Mouse (Mus musculus) Patski (cell line): Measurements from ENCODE around the gene Col4a1. TPM values are rescaled to one million over a fixed set of nuclear protein-coding genes. Genes with fewer than 3 reads are reported as not detected.
A peak's percentile ranks its signal among the peaks of the same experiment; 100 is the strongest.

ENCODE experiments used
- ATAC-seq: fragments of 100-300 bp; one replicate; pipeline ENCODE4 v1.8.0; 2021
- CTCF ChIA-PET: fragments of 350-600 bp; sonication (Branson Sonifier 250); formaldehyde crosslinking; loops from one replicate; lab custom pipeline; 2022; ENCODE audit warnings: inconsistent platforms; lab: Charles Lee
- POLR2A ChIA-PET: fragments of 350-600 bp; sonication (Branson Sonifier 250); formaldehyde crosslinking; loops from one replicate; lab custom pipeline; 2022; ENCODE audit warnings: antibody characterized with exemption, inconsistent platforms; lab: Charles Lee
- DNase-seq: peaks from one replicate; pipeline ENCODE4 v3.0.0-alpha.2; 2011; ENCODE audit warnings: low read depth, low spot score
- H3K27me3 ChIP-seq: fragments of 371-371 bp; one replicate; pipeline ENCODE4 v1.5.1; 2021
- CTCF ChIP-seq: fragments of 100-300 bp; IDR thresholded peaks from one replicate; pipeline ENCODE4 v1.5.1; 2021
- in situ Hi-C: fragments of 300-500 bp; cut with MboI; formaldehyde crosslinking; loops from 3 replicates; pipeline ENCODE4 v1.11.1; 2018; ENCODE audit warnings: low pct_unique_long_range_greater_than_20kb, mixed read lengths
- polyA plus RNA-seq: library from polyadenylated mRNA; unstranded; gene quantifications from one replicate; pipeline ENCODE4 v1.2.3, GENCODE M21; 2021

The Col4a1 gene
- polyA plus RNA-seq, 1 experiment from 2014 or later: 336 TPM

DNA sequence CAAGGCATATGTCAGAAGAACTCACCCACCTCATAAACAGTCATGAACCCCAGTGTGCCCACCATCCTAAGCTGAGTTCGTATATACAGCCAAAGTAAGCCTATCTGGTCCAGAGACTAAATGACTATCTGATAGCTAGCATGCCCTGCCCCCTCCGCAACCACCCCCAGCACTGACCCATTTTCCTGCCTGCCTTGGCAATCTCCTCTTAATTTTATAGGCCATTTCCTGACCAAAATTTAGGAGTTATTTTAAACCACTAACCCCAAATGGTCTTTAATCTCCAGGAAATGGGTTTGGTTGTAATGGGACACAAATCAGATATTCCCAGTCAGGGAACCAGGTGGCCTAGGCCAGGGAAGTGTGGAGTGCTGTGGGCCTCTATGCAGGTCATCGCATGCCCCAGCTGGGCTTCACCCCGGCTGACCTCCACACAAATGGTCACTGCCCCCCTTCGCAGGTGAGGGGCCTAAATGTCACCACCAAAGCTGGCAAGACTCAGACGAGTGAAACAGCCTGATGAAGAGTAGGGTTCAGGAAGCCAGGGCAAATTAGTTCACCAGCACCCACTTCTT lies 8.5 kb downstream of the Col4a1 start:
- no peak for ATAC-seq
- no peak for TF ChIP-seq CTCF
- no peak for DNase-seq
- ChIA-PET CTCF (interaction anchor here (1.0 kb wide), 1 partner anchor 51 kb away, joined by 4 read pairs; no protein-coding TSS in a partner anchor), POLR2A (interaction anchor here (1.0 kb wide), 1 partner anchor 42 kb away, joined by 3 read pairs; no protein-coding TSS in a partner anchor)
- in situ Hi-C loops: no loop called here
- H3K27me3 ChIP-seq: no peaks in the 10 kb centered on the region

DNA sequence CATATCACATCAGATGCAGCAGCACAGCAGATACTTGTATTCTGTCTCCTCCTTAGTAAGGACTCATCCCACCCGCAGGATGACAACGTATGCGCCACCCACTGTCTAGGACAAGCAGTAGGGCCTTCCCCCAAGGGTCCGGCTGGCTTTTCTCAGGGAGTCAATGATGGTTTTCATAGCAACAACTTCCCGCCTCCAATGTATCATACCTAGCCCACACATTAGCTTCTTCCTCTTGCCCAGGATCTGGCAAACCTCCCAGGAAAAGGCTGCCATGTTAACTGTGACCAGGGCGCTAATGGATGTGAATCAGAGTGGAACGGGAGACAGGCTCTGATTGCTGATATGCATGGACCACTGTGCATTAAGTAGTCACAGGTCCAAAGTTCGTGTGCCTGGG lies 12.2 kb downstream of the Col4a1 start:
- CTCF ChIA-PET: no interaction called here

DNA sequence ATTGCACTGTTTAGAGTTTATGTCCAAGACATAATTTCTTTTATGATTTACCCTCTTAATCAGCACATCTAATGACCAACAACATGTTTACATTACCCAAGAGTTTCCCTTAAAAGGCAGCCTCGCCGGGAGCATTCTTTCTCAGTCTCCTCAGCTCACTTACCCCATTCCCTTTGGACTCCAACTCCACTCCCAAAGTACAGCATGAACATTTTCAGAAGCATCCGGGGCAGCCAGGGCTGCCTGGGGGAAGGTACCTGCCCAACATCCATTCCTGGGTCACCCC lies 13.4 kb downstream of the Col4a1 start:
- DNase-seq: no peak
- in situ Hi-C loops: no loop called here
- ChIA-PET POLR2A (interaction anchor here (1.0 kb wide), 1 partner anchor 13 kb away, joined by 3 read pairs; no protein-coding TSS in a partner anchor), CTCF (interaction anchor here (0.7 kb wide), 1 partner anchor 103 kb away, joined by 3 read pairs; no protein-coding TSS in a partner anchor)
- H3K27me3 ChIP-seq: no peaks in the 10 kb centered on the region
- no peak for TF ChIP-seq CTCF
- ATAC-seq: no peak

More for the DNA sequence above, 12.2 kb downstream of the Col4a1 start:
- POLR2A ChIA-PET: no interaction called here
- H3K27me3 ChIP-seq: no peaks in the 10 kb centered on the region
- in situ Hi-C loops: no loop called here
- ATAC-seq (no peak), DNase-seq (no peak)
- TF ChIP-seq CTCF: no peak

DNA sequence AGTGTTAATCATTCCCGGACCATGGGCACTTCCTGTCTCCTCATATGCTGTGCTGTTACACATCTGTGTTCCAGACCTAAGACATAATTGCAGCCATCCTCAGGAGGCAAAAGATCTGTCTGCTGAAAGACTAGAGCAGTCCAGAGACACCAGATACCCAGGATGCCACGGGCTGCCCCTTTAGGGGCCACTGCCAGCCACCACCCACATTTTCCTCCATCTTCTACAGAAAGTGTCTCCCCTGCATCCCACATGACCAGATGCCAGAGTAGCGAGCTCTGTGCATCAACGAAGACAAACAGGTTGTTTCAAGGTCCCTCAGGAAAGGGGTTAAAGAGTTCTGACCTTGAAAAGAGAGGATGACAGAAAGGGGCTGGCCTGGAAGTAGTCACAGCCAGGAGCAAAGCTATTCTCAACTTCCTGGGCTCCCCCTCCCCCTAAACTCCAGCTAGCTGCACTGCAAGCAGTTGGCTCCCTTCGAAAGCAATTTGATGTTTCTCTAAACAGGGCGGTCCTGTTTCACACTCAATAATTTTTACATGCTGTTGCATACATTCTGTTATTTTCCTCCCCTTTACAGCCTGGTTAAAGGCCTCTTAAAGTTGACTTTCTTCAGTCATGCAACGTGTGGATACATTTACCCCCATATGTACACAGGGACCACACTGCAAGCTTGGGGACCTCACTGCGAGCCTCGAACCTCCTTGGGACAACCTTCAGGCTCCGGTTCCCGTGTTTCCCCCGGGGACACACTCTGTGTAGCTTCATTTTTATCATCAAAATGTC lies 13.9 kb downstream of the Col4a1 start:
- H3K27me3 ChIP-seq: no peaks in the 10 kb centered on the region
- in situ Hi-C loops: no loop called here
- DNase-seq (no peak), ATAC-seq (peak; percentile 18)
- ChIA-PET CTCF (interaction anchor here (0.7 kb wide), 1 partner anchor 104 kb away, joined by 3 read pairs; no protein-coding TSS in a partner anchor), POLR2A (interaction anchor here (1.0 kb wide), 1 partner anchor 13 kb away, joined by 3 read pairs; no protein-coding TSS in a partner anchor)
- no peak for TF ChIP-seq CTCF

DNA sequence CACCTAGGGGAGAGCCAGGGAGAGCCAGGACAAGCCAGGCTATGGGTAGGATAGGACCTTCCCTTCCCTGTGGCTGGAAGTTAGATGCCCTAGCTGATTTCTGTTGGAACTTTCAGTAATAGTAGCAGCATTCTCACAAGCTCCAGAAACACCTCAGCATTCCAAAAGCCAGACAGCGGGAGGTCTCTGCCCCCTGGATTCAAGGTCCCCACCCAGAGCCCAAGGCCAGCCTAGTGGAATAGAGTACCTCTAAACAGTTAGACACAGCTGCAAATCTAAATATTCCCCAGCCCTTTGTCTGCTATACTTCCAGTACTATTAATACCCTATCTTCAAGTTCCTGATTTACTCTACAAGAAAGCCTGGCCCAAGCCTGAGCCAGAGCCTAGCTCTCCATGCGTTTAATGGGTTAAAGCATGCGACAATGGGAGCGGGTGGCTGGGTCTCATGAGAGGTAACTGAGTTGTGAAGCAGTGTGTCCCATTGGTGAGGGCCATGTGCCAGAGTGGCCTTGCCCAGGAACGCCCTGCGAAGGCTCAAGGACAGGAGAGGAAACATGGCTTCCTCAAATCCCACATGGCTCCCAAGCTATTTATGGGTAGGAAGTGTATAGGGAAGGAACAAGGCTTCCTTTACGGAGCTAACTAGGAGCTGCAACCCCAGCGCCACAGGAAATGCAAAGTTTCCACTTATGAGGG lies 15.3 kb downstream of the Col4a1 start:
- H3K27me3 ChIP-seq: no peaks in the 10 kb centered on the region
- ChIA-PET CTCF (no interaction called here), POLR2A (interaction anchor here (0.6 kb wide), 2 partner anchors 19 to 21 kb away, joined by 3 to 5 read pairs; no protein-coding TSS in a partner anchor)
- TF ChIP-seq CTCF: no peak
- DNase-seq (no peak), ATAC-seq (no peak)
- in situ Hi-C loops: no loop called here

DNA sequence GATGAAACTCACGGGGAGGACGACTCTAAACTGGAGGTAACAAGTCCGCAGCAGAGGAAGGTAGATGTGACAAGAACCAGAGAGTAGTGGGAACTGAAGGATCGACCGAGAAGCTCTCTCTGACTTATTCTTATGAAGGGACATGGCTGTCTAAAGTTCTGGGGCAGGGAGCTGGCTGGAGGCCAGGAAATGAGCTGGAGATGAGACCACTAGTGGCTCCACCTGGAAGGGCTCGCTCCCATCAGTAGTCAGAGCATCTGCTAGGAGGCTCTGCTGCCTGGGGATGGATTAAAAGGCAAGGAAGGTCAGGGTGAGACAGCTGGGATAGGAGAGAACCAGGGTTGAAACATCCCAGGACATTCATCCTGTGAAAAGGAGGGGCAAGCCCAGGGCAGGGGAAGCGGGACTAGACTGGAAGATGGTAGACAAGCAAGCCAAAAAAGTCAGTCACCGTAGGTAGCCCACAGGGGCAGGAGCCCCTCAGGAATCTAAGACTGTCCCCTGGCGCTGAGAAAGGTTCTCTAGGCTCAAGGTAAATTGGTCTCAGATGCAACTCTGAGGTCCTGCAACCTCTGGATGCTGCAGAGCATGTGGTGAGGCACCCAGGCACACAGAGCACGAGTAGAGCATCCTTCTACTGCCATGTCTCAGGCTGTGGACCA lies 16.2 kb downstream of the Col4a1 start:
- no peak for DNase-seq
- TF ChIP-seq CTCF: no peak
- in situ Hi-C loops: no loop called here
- CTCF ChIA-PET: no interaction called here
- ATAC-seq: no peak
- H3K27me3 ChIP-seq: no peaks in the 10 kb centered on the region
- POLR2A ChIA-PET: interaction anchor here (1.1 kb wide), 1 partner anchor 9 kb away, joined by 6 read pairs; no protein-coding TSS in a partner anchor

DNA sequence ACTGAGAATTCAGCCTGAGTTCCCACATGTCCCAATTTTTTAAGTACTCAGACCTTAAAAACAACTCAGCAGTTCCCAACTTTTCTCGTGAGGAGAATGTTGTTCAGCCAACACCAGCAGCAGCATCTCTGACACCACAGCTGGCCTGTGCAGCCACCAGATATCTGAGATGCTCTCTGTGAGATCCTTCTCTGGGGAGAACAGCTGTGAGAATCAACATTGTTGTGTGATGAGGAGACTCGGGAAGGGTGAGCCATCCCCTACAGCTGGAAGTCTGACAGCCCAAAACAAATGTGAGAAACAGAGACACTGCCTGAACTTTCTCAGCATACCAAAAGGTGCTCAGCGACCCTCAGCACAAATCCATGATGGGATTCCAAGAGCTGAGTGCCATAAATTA lies 20.0 kb downstream of the Col4a1 start:
- POLR2A ChIA-PET: no interaction called here
- no peaks in the 10 kb centered on the region for H3K27me3 ChIP-seq
- CTCF ChIA-PET: interaction anchor here (0.8 to 1.6 kb wide), 3 partner anchors 10 to 20 kb away, joined by 3 read pairs; partner anchors contain the start of genes Col4a1 and Col4a2
- DNase-seq (no peak), ATAC-seq (no peak)
- in situ Hi-C loops: no loop called here
- TF ChIP-seq CTCF: no peak

DNA sequence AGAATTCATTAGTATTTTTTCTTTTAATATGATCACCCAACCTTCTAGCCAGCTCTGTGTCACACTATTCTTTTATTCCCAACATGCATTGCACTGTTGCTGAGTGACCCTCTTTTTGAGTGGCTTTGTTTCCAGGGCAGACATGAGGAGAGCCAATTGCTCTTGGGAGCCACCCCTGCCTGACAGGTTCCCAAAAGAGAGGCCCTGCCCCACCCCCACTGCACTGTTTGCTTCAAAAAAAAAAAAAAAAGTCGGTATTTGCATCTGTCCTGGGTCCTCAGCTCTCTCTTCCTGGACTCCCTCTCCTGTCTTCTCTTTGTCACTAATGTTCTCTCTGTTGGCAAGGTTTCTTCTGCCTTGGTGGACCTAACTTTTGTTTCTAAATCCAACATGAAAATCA lies 22.1 kb downstream of the Col4a1 start:
- CTCF ChIA-PET: no interaction called here
- no peak for TF ChIP-seq CTCF
- ATAC-seq (no peak), DNase-seq (no peak)
- no peaks in the 10 kb centered on the region for H3K27me3 ChIP-seq
- in situ Hi-C loops: no loop called here
- POLR2A ChIA-PET: interaction anchor here (0.6 kb wide), 1 partner anchor 91 kb away, joined by 3 read pairs; no protein-coding TSS in a partner anchor

DNA sequence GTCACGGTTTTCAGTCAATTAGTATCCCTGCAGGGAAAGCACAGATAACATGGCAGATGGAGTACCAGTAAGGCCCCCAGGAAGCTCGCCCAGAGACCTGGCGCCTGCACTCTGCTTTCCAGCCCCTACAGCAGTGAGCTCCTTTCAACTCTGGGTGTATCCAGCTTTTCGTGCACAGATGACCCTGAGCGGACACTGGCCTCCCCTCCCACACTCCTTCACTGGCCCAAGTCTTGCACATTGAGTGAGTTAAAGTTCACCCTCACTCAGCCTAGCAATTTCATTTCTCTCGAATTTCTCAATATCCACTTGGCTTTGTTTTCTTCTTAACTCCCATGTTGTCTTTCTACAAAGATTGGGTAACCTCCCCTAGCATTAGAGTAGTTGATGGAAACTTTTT lies 24.3 kb downstream of the Col4a1 start:
- in situ Hi-C loops: no loop called here
- no peaks in the 10 kb centered on the region for H3K27me3 ChIP-seq
- ATAC-seq (no peak), DNase-seq (no peak)
- no peak for TF ChIP-seq CTCF
- ChIA-PET POLR2A (no interaction called here), CTCF (no interaction called here)

DNA sequence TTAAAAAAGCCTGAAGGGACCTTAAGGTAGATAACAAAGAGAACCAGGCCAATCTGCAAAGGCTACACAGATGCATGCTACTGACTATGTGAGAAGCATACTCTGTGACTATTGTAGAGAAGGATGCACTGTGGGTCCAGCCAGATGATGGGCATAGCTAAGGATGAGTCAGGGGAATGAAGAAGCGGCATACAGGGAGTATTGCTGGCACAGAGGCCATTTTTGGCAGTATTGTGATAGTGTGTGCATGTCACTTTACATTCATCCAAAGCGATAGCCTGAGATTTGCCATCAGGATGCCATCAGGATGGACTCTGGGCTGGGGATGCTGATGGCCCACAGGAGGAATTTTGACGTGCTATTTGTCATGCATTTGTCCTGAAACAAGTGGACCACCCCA lies 25.5 kb downstream of the Col4a1 start:
- CTCF ChIA-PET: no interaction called here
- in situ Hi-C loops: no loop called here
- no peaks in the 10 kb centered on the region for H3K27me3 ChIP-seq
- DNase-seq: no peak
- POLR2A ChIA-PET: interaction anchor here (0.6 to 0.7 kb wide), 2 partner anchors 15 to 21 kb away, joined by 3 to 4 read pairs; no protein-coding TSS in a partner anchor
- no peak for ATAC-seq
- TF ChIP-seq CTCF: no peak
